Mouse (Mus musculus) forebrain, embryonic 14.5 days (tissue): ENCODE measurements around the gene Pdx1. TPM values are rescaled to one million over a fixed set of nuclear protein-coding genes. Genes with fewer than 3 reads are reported as not detected.

Experiments
- ATAC-seq: fragments of 200-750 bp; cut with Nextera tagmentation; 2 replicates; pipeline ENCODE4 v1.8.0; 2017; ENCODE audit warnings: mild to moderate bottlenecking, moderate library complexity
- DNase-seq: peaks from one replicate; pipeline ENCODE4 v3.0.0-alpha.2; 2015; ENCODE audit warnings: low spot score
- H3K27ac ChIP-seq: fragments of 300-500 bp; sonication (generic); 2 replicates; pipeline ENCODE4 v1.5.1; 2014; ENCODE audit warnings: low read depth, mild to moderate bottlenecking, control low read depth, low read length, moderate library complexity
- H3K27me3 ChIP-seq: fragments of 300-500 bp; sonication (generic); replicated peaks from 2 replicates; pipeline ENCODE4 v1.6.1; 2014; ENCODE audit warnings: low read length, control low read depth, mixed read lengths; ENCODE audit not compliant: control insufficient read depth, insufficient read depth
- H3K36me3 ChIP-seq: fragments of 300-500 bp; sonication (generic); 2 replicates; pipeline ENCODE4 v1.6.1; 2014; ENCODE audit warnings: low read length, control low read depth; ENCODE audit not compliant: control insufficient read depth, insufficient read depth
- H3K4me1 ChIP-seq: fragments of 300-500 bp; sonication (generic); 2 replicates; pipeline ENCODE4 v1.6.1; 2014; ENCODE audit warnings: antibody characterized with exemption, low read length, control low read depth; ENCODE audit not compliant: control insufficient read depth, insufficient read depth
- H3K4me2 ChIP-seq: fragments of 300-500 bp; sonication (generic); 2 replicates; pipeline ENCODE4 v1.6.1; 2014; ENCODE audit warnings: mild to moderate bottlenecking, control low read depth, low read length
- H3K4me3 ChIP-seq: fragments of 300-500 bp; sonication (generic); 2 replicates; pipeline ENCODE4 v1.5.1; 2014; ENCODE audit warnings: low read depth, low read length, control low read depth
- H3K9ac ChIP-seq: fragments of 300-500 bp; sonication (generic); 2 replicates; pipeline ENCODE4 v1.6.1; 2014; ENCODE audit warnings: mild to moderate bottlenecking, low read length, control low read depth, moderate library complexity
- H3K9me3 ChIP-seq: fragments of 300-500 bp; sonication (generic); replicated peaks from 2 replicates; pipeline ENCODE4 v1.6.1; 2016; ENCODE audit warnings: low read length, control low read depth, mixed read lengths; ENCODE audit not compliant: control insufficient read depth
- WGBS: fragments of 180-500 bp; shearing (Covaris S2); extraction: QIAGEN DNeasy Blood & Tissue Kit; methylation state at CpG from one replicate; pipeline ENCODE4 v1.1.7; 2014; 5-methylcytosine and 5-hydroxymethylcytosine counted together
- polyA plus RNA-seq: library from polyadenylated mRNA; unstranded; fragments of >200 nt; fragmentation: Nextera tagmentation; extraction: Ambion mirVana; gene quantifications from 2 replicates; pipeline ENCODE4 v1.2.1, GENCODE M21; 2014

The Pdx1 gene
- polyA plus RNA-seq, 1 experiment from 2014 or later = not detected

GRCm38 (mm10) chr5:147267434-147267833 is 2.3 kb upstream of the Pdx1 start:
- ATAC-seq = no peak
- WGBS = 4% methylated on average over 6 of the region's 6 CpGs
- no peaks in the 10 kb centered on the region for H3K9me3 ChIP-seq
- DNase-seq = no peak
- peaks cover 66% of the 10 kb centered on the region for H3K27me3 ChIP-seq
- H3K4me2 ChIP-seq = no peak overlapping the region
- H3K27ac ChIP-seq = no peak overlapping the region
- H3K4me3 ChIP-seq = no peak overlapping the region
- no peak overlapping the region for H3K9ac ChIP-seq
- no peaks in the 10 kb centered on the region for H3K36me3 ChIP-seq
- H3K4me1 ChIP-seq = no peaks in the 10 kb centered on the region

- ATAC-seq = no peak
- H3K27ac ChIP-seq = no peak overlapping the region
- no peak overlapping the region for H3K4me2 ChIP-seq
- no peak overlapping the region for H3K9ac ChIP-seq
- no peaks in the 10 kb centered on the region for H3K9me3 ChIP-seq
- H3K4me3 ChIP-seq = no peak overlapping the region
- H3K27me3 ChIP-seq = peaks cover 75% of the 10 kb centered on the region
- H3K36me3 ChIP-seq = no peaks in the 10 kb centered on the region
- no peaks in the 10 kb centered on the region for H3K4me1 ChIP-seq
- WGBS = under 1% methylated on average over 8 of the region's 8 CpGs
- DNase-seq = no peak
These were observed 1.0 kb upstream of the Pdx1 start for GRCm38 (mm10) chr5:147268728-147269127.

GRCm38 (mm10) chr5:147269371-147269770 is 388 bp upstream of the Pdx1 start:
- ATAC-seq = no peak
- H3K4me2 ChIP-seq = no peak overlapping the region

GRCm38 (mm10) chr5:147270673-147271655 is 1.2 kb downstream of the Pdx1 start:
- no peak overlapping the region for H3K4me2 ChIP-seq
- no peaks in the 10 kb centered on the region for H3K36me3 ChIP-seq
- no peak for ATAC-seq
- H3K4me1 ChIP-seq = no peaks in the 10 kb centered on the region
- peaks cover 87% of the 10 kb centered on the region for H3K27me3 ChIP-seq
- no peak overlapping the region for H3K4me3 ChIP-seq
- no peaks in the 10 kb centered on the region for H3K9me3 ChIP-seq
- WGBS = under 1% methylated on average over 29 of the region's 29 CpGs
- no peak for DNase-seq
- no peak overlapping the region for H3K9ac ChIP-seq
- H3K27ac ChIP-seq = no peak overlapping the region

More at GRCm38 (mm10) chr5:147269371-147269770, 388 bp upstream of the Pdx1 start:
- Histone ChIP-seq H3K36me3 (no peaks in the 10 kb centered on the region), H3K4me1 (no peaks in the 10 kb centered on the region), H3K9ac (no peak overlapping the region), H3K27me3 (peaks cover 81% of the 10 kb centered on the region), H3K9me3 (no peaks in the 10 kb centered on the region), H3K27ac (no peak overlapping the region), H3K4me3 (no peak overlapping the region)
- no peak for DNase-seq
- 2% methylated on average over 6 of the region's 6 CpGs for WGBS

GRCm38 (mm10) chr5:147272046-147272807 is 2.5 kb downstream of the Pdx1 start:
- ATAC-seq = no peak
- no peak overlapping the region for H3K4me3 ChIP-seq
- no peak overlapping the region for H3K9ac ChIP-seq
- no peak overlapping the region for H3K27ac ChIP-seq
- no peak overlapping the region for H3K4me2 ChIP-seq
- 2% methylated on average over 12 of the region's 12 CpGs for WGBS
- no peaks in the 10 kb centered on the region for H3K4me1 ChIP-seq
- DNase-seq = no peak
- no peaks in the 10 kb centered on the region for H3K36me3 ChIP-seq
- H3K27me3 ChIP-seq = peaks cover 90% of the 10 kb centered on the region
- H3K9me3 ChIP-seq = no peaks in the 10 kb centered on the region

GRCm38 (mm10) chr5:147272808-147273345 is 3.1 kb downstream of the Pdx1 start:
- under 1% methylated on average over 10 of the region's 10 CpGs for WGBS

GRCm38 (mm10) chr5:147274174-147275141 is 4.7 kb downstream of the Pdx1 start:
- DNase-seq (no peak), ATAC-seq (no peak)
- Histone ChIP-seq H3K4me1 (no peaks in the 10 kb centered on the region), H3K4me2 (no peak overlapping the region), H3K4me3 (no peak overlapping the region), H3K27ac (no peak overlapping the region), H3K9me3 (no peaks in the 10 kb centered on the region), H3K36me3 (no peaks in the 10 kb centered on the region), H3K27me3 (peaks cover 95% of the 10 kb centered on the region), H3K9ac (no peak overlapping the region)
- WGBS = 2% methylated on average over 48 of the region's 48 CpGs

More at GRCm38 (mm10) chr5:147272808-147273345, 3.1 kb downstream of the Pdx1 start:
- Histone ChIP-seq H3K4me3 (no peak overlapping the region), H3K4me1 (no peaks in the 10 kb centered on the region), H3K27ac (no peak overlapping the region), H3K36me3 (no peaks in the 10 kb centered on the region), H3K27me3 (peaks cover 95% of the 10 kb centered on the region), H3K9me3 (no peaks in the 10 kb centered on the region), H3K9ac (no peak overlapping the region), H3K4me2 (no peak overlapping the region)
- no peak for DNase-seq
- ATAC-seq = no peak

GRCm38 (mm10) chr5:147275761-147276160 is 6.0 kb downstream of the Pdx1 start:
- 16% methylated on average over 3 of the region's 3 CpGs for WGBS
- DNase-seq = no peak
- Histone ChIP-seq H3K4me1 (no peaks in the 10 kb centered on the region), H3K36me3 (no peaks in the 10 kb centered on the region), H3K9ac (no peak overlapping the region), H3K9me3 (no peaks in the 10 kb centered on the region), H3K4me2 (no peak overlapping the region), H3K27ac (no peak overlapping the region), H3K4me3 (no peak overlapping the region), H3K27me3 (peaks cover 94% of the 10 kb centered on the region)
- ATAC-seq = no peak
